Mouse (Mus musculus) T-helper 1 cell (primary cell): ENCODE measurements around the gene Sds.
"Not testable (repeated sequence)": the region's sequence is repeated elsewhere in the genome, so short reads cannot be mapped to it uniquely, and the experiment has no call there.

ENCODE experiments used
- in situ Hi-C: fragments of 300-600 bp; cut with MboI, MseI; formaldehyde crosslinking; loops from one replicate; pipeline ENCODE4 v1.15.1; 2025; ENCODE audit warnings: high pct_unique_total_duplicates

Sds gene

DNA sequence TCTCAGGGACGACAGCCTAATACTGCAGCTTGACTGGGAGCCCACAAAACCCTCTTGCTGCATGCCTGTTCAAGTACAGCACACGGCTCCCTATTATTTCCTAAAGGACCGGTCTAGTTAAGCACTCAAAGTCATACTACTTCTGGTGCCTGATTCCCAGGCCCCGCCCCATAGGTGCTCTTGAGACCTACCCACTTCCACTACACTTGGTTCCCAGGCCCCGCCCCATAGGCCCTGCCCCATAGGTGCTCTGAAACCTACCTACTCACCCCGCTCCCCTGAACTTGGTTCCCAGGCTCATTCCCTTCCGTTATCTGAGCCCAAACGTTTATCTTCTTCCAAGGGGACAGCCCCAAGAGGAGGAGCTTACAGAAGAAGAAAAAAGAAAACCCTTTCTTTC lies 11.5 kb downstream of the Sds start:
- in situ Hi-C loops, result no loop called here

DNA sequence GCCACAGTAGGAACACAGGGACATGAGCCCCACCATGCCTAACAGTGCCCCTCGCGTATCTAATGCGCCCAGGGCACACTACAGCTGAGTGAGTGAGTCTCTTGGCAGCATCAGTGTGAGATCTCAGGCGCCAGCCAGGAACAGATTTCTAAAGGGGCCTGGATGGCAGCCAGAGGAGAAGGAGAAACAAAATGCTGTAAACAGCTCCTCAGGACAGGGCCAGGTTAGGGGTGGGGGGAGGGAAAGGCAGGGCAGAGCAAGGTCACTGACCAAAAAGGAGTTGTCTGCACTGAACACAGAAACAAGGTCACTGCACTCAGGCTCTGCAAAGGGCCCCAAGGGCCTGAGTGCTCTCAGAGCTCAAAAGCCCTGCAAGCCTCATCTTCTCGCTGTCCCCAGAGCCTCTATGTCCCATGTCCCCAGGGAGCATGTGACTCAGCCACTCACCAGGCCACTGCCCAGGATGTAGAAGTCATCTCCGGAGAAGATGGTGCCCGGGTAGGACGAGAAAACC lies 14.4 kb downstream of the Sds start:
- in situ Hi-C loops, result no loop called here

DNA sequence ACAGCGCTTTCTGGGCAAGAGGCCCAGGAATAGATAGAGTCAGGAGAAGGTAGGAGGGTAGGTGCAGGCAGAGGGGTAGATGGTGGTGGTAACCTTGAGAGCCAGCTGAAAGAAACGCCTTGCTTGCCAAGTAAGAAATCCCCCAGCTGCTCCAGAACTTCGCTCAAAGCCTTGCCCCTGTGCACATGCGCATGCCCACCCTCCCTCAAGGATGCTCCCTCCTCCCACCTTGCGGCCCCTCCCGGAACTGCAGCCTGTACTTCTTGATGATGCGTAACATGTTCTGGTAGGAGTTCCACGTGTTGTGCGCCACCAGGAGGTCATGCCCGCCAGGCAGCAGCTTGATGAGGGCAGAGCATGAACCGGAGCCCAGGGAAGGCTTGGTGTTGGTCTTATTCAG lies 16.1 kb downstream of the Sds start:
- in situ Hi-C loops, result no loop called here

- in situ Hi-C loops, result no loop called here
These were observed 17.1 kb downstream of the Sds start for GRCm38 (mm10) chr5:120493440-120493839.

DNA sequence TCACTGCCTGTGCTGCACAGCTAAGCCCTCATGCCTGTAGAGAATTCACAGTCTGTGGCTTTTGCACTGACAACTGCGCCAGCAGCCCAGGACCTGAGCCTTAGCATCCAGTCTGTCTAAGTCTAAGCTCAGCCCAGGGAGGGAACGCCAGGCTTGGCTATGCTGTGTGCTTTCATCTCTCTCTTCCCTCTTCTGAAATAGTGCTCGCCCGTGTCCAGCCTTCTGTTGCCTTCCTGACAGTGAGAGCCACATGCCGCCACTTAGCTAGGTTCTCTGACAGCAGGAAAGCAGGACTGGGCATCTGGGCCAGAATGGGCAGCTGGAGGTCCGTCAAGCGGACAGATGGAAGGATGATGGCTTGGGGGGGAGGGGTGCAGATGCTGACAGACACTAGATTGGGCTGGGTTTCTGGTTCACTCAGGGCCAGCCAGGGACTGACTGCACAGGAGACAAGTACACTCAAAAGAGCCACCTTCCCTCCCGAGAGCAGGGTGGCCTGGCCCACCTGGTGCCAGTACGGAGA lies 17.6 kb downstream of the Sds start:
- in situ Hi-C loops, result no loop called here

DNA sequence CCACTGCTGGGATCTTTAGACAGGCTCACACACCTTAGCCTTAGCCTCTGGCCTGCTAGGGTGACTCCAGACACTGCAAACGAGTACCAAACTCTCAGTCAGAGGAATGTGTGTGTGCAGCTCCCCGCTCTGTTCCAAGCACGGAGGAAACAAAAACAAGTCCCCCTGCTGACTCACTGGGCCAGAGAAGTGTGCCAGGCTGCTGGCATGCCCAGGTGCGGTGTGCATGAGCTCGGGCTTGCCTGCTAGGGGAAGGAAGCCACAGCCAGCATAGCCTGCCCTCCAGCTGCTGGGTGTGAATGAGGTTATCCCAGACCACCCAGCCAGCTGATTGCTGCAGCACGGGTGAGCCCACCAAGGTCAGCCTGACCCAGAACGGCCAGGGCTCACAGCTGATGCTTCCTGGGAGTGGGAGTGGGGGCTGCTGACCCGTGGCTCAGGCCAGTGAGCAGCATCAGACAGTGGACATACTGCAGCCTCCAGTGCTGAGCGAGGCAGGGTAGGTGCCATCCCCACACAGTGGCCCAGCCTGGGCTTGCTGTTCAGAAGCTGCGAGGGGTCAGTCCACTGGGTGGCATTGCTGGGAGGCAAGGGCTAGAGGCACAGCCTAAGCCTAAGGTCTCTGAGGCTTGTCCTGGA lies 18.9 kb downstream of the Sds start:
- in situ Hi-C loops, result no loop called here

- in situ Hi-C loops, result no loop called here
These were observed 19.4 kb downstream of the Sds start for GRCm38 (mm10) chr5:120495703-120496226.

- in situ Hi-C loops, result no loop called here
These were observed 20.7 kb downstream of the Sds start for GRCm38 (mm10) chr5:120497071-120497470.

- in situ Hi-C loops, result no loop called here
These were observed 22.9 kb downstream of the Sds start for GRCm38 (mm10) chr5:120499202-120499601.

GRCm38 (mm10) chr5:120500609-120501008 lies 24.3 kb downstream of the Sds start:
- in situ Hi-C loops, result not testable (repeated sequence)

DNA sequence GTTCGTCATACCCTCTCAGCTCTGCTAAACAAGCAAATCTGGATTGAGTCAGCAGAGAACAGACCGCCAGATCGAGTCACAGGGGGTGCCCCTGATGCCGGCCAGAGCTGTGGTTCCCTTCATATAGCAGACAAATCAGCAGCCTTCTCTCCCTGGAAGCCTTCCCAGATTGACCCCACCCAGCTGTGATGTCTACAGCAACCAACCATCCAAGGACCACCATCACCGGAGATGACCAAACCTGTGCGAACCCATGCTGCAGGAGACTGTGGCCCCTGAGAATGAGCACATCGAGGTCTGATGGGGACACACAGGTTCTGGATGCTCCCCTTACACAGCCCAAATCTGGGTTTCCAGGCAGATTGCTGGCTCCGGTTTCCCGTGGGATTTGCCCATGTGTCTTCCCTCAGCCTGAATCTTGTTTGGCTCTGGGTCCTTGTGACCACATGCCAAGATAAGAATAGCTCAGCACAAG lies 25.9 kb downstream of the Sds start:
- in situ Hi-C loops, result no loop called here

GRCm38 (mm10) chr5:120502675-120503143 lies 26.4 kb downstream of the Sds start:
- in situ Hi-C loops, result no loop called here

DNA sequence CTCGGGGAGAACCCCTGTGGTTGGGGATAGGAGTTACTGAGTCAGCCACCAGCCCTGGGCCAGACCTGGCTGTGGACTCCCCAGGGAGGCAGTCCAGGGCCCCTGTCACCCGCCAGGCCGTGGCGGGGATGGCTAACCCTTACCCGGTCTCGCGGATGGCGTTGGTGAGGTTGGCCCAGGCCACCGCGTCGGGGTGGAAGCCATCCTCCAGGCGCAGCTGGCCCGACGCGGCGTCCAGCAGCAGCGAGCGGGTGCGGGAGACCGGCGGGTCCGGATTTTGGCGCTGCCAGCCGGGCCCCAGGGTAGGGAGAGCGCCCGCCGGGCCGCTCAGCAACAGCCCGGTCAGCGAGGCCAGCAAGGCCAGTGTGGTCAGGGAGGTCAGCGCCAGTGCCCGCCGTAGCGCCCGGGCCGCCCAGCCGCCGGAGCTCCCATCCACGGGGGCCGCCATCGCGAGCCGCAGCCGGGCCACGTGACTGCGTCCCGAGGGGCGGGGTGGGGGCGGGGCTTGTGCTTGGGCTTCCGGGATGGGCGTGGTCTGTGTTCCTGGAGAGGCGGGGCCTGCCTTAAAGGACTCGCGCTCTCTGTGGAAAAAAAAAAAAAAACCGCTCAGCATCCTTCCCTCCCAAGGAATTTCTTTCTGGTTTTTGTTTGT lies 26.9 kb downstream of the Sds start, which contains the start of gene Plbd2:
Gene Plbd2, minus strand, starts transcription at position 482 of the 652 bp plus-strand sequence.
- in situ Hi-C loops, result no loop called here

DNA sequence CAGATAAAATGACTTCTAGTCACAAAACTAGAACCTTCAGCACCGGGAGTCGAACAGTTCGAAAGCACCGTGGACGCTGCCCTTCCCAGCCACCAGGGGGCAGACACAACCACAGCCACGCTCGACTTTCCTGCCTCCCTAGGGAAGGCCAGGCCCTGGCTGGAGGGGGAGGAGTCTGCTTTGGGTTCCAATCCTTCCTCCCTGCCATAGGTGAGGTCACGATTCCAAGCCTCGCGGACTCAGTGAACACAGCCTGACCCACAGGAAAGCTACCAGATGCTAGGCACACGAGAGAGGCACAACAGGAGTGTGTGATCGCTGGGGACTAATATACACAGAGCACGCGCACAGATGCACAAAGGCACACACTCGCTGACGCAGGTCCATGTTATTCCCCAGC lies 29.0 kb downstream of the Sds start:
- in situ Hi-C loops, result no loop called here

DNA sequence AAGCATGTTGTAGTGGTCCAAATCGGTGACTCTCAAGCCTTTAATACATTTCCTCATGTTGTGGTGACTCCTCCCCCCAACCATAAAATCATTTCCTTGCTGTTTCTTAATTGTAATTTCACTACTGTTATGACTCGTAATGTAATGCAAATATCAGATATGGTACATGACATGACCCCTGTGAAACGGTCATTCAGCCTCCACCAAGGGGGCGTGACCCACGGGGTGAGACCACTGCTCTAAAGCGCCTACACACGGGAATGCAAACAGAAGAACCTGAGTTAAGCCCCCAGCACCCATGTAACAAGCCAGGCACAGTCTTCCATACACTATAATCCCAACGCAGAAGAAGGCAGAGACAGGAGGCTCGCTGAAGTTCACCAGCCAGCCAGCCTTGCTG lies 29.5 kb downstream of the Sds start:
- in situ Hi-C loops, result no loop called here

- in situ Hi-C loops, result no loop called here
These were observed 30.2 kb downstream of the Sds start for GRCm38 (mm10) chr5:120506490-120506889.

- in situ Hi-C loops, result no loop called here
These were observed 31.0 kb downstream of the Sds start for GRCm38 (mm10) chr5:120507311-120507710.

DNA sequence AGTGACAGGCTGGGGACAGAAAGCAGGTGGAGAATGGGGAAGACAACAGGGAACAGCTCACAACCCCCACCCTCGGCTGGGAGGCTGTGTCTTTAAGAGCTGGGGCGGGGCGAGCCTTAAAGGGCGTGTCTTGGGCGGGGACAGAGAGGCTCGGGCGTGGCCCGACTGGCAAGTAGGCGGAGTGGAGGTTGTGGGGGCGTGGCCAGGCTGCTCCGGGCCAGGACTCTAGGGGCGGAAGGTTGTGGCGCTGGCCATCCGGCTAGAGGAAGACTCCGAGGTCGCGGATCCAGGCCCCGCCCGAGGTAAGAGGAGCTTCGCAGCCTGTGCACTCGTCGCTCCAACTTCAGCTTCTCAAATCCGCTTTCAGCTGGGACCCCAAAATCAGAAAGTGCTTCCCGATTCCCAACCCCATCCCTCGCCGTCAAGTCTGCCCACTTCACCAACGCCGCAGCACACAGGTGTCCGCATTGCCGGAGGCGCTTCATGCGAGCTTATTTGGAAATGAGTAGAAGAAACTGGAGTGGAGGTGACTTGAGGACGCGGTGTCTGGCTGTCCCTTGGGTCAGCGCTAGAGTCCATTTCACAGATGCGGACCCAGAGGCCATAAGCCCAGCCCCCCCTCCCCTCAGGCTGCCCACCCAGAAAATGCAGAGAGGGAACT lies 34.8 kb downstream of the Sds start, which contains the start of gene Slc8b1:
Gene Slc8b1, plus strand, starts transcription at position 187 of the 661 bp plus-strand sequence.
- in situ Hi-C loops, result no loop called here

GRCm38 (mm10) chr5:120511643-120512220 lies 35.4 kb downstream of the Sds start:
- in situ Hi-C loops, result no loop called here

DNA sequence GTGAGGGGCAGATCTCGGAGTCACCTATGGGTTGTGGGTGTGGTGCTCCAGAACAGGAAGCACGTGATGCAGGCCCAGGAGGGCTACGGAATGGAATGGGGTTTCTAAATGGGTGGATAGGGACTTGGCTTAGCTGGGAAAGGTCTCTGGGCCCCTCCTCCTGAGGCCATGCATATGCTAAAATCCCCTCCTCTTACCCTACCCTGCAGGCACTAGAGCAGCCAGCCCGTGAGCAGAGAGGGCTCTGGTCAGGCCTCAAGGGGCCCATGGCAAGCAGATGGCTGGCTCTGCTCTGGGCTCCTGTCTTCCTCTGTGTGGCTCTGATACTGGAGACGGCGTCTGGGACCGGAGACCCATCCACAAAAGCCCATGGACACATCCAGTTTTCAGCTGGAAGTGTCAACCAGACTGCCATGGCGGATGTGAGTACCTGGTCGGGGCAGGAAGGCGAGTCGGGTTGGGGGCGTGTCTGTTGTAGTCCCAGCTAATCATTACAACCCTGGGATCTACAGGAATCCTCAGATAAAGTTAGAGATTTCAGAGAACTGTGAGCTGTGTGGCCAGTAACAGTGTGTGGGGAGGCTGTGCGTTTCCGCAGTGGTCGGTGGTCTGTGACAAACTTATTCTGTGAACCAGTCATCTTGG lies 36.7 kb downstream of the Sds start:
- in situ Hi-C loops, result no loop called here
